Comparison of ENCODE assay signal across 8 mouse cellular contexts in genomic region chr11:96997380-96997956, GRCm38 (mm10). TPM values are rescaled to one million over a fixed set of nuclear protein-coding genes. Genes with fewer than 3 reads are reported as not detected.
DNase-seq lines count a peak whose midpoint lies in the region; ATAC-seq and TF ChIP-seq lines count a peak whose summit lies in the region.

No protein-coding gene starts in this region.

- peak overlapping the region; percentile 50 for H3K4me3 ChIP-seq in layer of hippocampus, adult 2 months
- peak overlapping the region; percentile 71 for H3K4me3 ChIP-seq in gastrocnemius, adult 2 months
- H3K4me3 ChIP-seq in intestine, embryonic 14.5 days (ENCODE audit: low read depth, low read length): peak overlapping the region; percentile 16
- H3K4me3 ChIP-seq in liver, embryonic 14.5 days (ENCODE audit: insufficient read depth in 1 of 2, low read depth in 2 of 2, low read length in 2 of 2): 0 out of 4 replicates have a peak overlapping the region, but pooled peaks of 1 of the 2 experiments have one; percentile 4

- no peak; the same call in 1 of the 2 replicates for ATAC-seq in intestine, embryonic 14.5 days (replicated peaks; ENCODE audit: low FRiP score, low TSS enrichment, low read depth)
- no peak for ATAC-seq in liver, embryonic 14.5 days (ENCODE audit: insufficient read depth)
- no peak for ATAC-seq in megakaryocyte, adult 5-6 weeks (ENCODE audit: poor library complexity, severe bottlenecking)

- no peak for TF ChIP-seq EP300 in liver, embryonic 14.5 days (IDR thresholded peaks at IDR 0.05; ENCODE audit: low read depth)

- no peak for TF ChIP-seq CTCF in layer of hippocampus, adult 2 months (conservative IDR thresholded peaks at IDR 0.05)
- no peak for TF ChIP-seq CTCF in gastrocnemius, adult 2 months (IDR thresholded peaks at IDR 0.05)
- no peak for TF ChIP-seq CTCF in liver, embryonic 14.5 days (IDR thresholded peaks at IDR 0.05; ENCODE audit: low read depth)

- no peak for DNase-seq in layer of hippocampus, adult 2 months (ENCODE audit: low spot score in 2 of 2)
- no peak for DNase-seq in layer of hippocampus, adult 9-11 months
- DNase-seq in brain, adult 2 months (ENCODE audit: low read depth, low spot score): peak; percentile 51
- peak; percentile 68 for DNase-seq in gastrocnemius, adult 2 months
- peak; percentile 68 for DNase-seq in intestine, embryonic 14.5 days (ENCODE audit: low spot score)
- DNase-seq in liver, embryonic 14.5 days (ENCODE audit: low read depth in 3 of 3, low spot score in 3 of 3): no peak
- peak; percentile 40 for DNase-seq in right cerebral cortex, postnatal 4 days

- 0 out of 2 replicates have a peak, but pooled peaks cover 2% of the 10 kb centered on the region for H3K27me3 ChIP-seq in intestine, embryonic 14.5 days (replicated peaks; ENCODE audit: control insufficient read depth, insufficient read depth, low read length)
- H3K27me3 ChIP-seq in liver, embryonic 14.5 days (ENCODE audit: control insufficient read depth, insufficient read depth, low read length): peaks cover 31% of the 10 kb centered on the region

- no peaks in the 10 kb centered on the region for H3K36me3 ChIP-seq in intestine, embryonic 14.5 days (ENCODE audit: control insufficient read depth, insufficient read depth, low read length)
- no peaks in the 10 kb centered on the region for H3K36me3 ChIP-seq in liver, embryonic 14.5 days (replicated peaks; ENCODE audit: control insufficient read depth, insufficient read depth, low read depth)

- H3K4me2 ChIP-seq in intestine, embryonic 14.5 days (ENCODE audit: low read length): peak overlapping the region; percentile 53
- peak overlapping the region; percentile 21 for H3K4me2 ChIP-seq in liver, embryonic 14.5 days (ENCODE audit: low read depth)

- 11% methylated on average over 30 of the region's 30 CpGs for WGBS in intestine, embryonic 14.5 days
- WGBS in liver, embryonic 14.5 days (ENCODE audit: insufficient replicate concordance): 12% methylated on average over 30 of the region's 30 CpGs

- H3K9ac ChIP-seq in intestine, embryonic 14.5 days (ENCODE audit: low read length): peak overlapping the region; percentile 46
- H3K9ac ChIP-seq in liver, embryonic 14.5 days (replicated peaks): no peak overlapping the region

- peaks cover 15% of the 10 kb centered on the region for H3K4me1 ChIP-seq in intestine, embryonic 14.5 days (replicated peaks; ENCODE audit: control insufficient read depth, insufficient read depth, low read length)
- H3K4me1 ChIP-seq in liver, embryonic 14.5 days (replicated peaks; ENCODE audit: control insufficient read depth in 2 of 2, insufficient read depth in 2 of 2, low read length in 1 of 2): peaks cover 0 to 5% of the 10 kb centered on the region in 2 experiments; a peak in 1 of 4 replicates

- H3K27ac ChIP-seq in layer of hippocampus, adult 2 months: peak overlapping the region; percentile 73
- peak overlapping the region; percentile 78 for H3K27ac ChIP-seq in gastrocnemius, adult 2 months
- H3K27ac ChIP-seq in intestine, embryonic 14.5 days (ENCODE audit: low read depth): no peak overlapping the region
- no peak overlapping the region for H3K27ac ChIP-seq in liver, embryonic 14.5 days

- intact Hi-C loops in gastrocnemius, adult 2 months (cut with DNase I): no loop called here

- H3K9me3 ChIP-seq in intestine, embryonic 14.5 days (ENCODE audit: control insufficient read depth, low read length): no peaks in the 10 kb centered on the region
- H3K9me3 ChIP-seq in liver, embryonic 14.5 days (ENCODE audit: control insufficient read depth, low read length): no peaks in the 10 kb centered on the region

RNA-seq across cellular contexts. Expression of gene Sp2, which starts 14.7 kb away (rescaled TPM):
- 10 to 100 TPM; 15.9 to 17.2 TPM for total RNA-seq in layer of hippocampus, adult 2 months (2021)
- 10 to 100 TPM; 10.4 to 11.0 TPM for total RNA-seq in gastrocnemius, adult 2 months (2021)
- polyA plus RNA-seq in intestine, embryonic 14.5 days (2014; fragmentation: Nextera tagmentation; extraction: Ambion mirVana): 18.6 and 18.7 TPM in 2 replicates
- polyA plus RNA-seq in liver, embryonic 14.5 days (2012; rRNA removed): 7.7 and 8.0 TPM in 2 replicates
- polyA plus RNA-seq in liver, embryonic 14.5 days (2014; fragmentation: Nextera tagmentation; extraction: Ambion mirVana): 13.7 and 17.1 TPM in 2 replicates
- total RNA-seq in megakaryocyte, adult 5-6 weeks (2015): 45.7 and 46.6 TPM in 2 replicates
- total RNA-seq in megakaryocyte, adult 5-6 weeks (2017): 5.3 and 8.3 TPM in 2 replicates

RNA-seq across cellular contexts. Expression of gene Sp6, which starts 15.7 kb away (rescaled TPM):
- total RNA-seq in layer of hippocampus, adult 2 months (2021): 1 to 10 TPM in 1 of 2 experiments, under 1 TPM in 1; 0.79 to 1.2 TPM
- total RNA-seq in gastrocnemius, adult 2 months (2021): under 1 TPM in 1 of 2 experiments, not detected in 1; 0.10 TPM
- not detected in 2 replicates for polyA plus RNA-seq in intestine, embryonic 14.5 days (2014; fragmentation: Nextera tagmentation; extraction: Ambion mirVana)
- 0.02 and 0.06 TPM in 2 replicates for polyA plus RNA-seq in liver, embryonic 14.5 days (2012; rRNA removed)
- not detected in 2 replicates for polyA plus RNA-seq in liver, embryonic 14.5 days (2014; fragmentation: Nextera tagmentation; extraction: Ambion mirVana)
- 0.13 TPM in 1 of 2 replicates, not detected in the other for total RNA-seq in megakaryocyte, adult 5-6 weeks (2015)
- not detected in 2 replicates for total RNA-seq in megakaryocyte, adult 5-6 weeks (2017)

RNA-seq across cellular contexts. Expression of gene Scrn2, which starts 32.3 kb away (rescaled TPM):
- 1 to 10 TPM; 4.9 to 5.5 TPM for total RNA-seq in layer of hippocampus, adult 2 months (2021)
- 10 to 100 TPM; 10.4 to 11.4 TPM for total RNA-seq in gastrocnemius, adult 2 months (2021)
- polyA plus RNA-seq in intestine, embryonic 14.5 days (2014; fragmentation: Nextera tagmentation; extraction: Ambion mirVana): 18.6 and 19.0 TPM in 2 replicates
- 5.7 and 5.9 TPM in 2 replicates for polyA plus RNA-seq in liver, embryonic 14.5 days (2012; rRNA removed)
- polyA plus RNA-seq in liver, embryonic 14.5 days (2014; fragmentation: Nextera tagmentation; extraction: Ambion mirVana): 5.8 and 6.3 TPM in 2 replicates
- total RNA-seq in megakaryocyte, adult 5-6 weeks (2015): 0.48 and 1.4 TPM in 2 replicates
- 5.1 and 5.4 TPM in 2 replicates for total RNA-seq in megakaryocyte, adult 5-6 weeks (2017)

RNA-seq across cellular contexts. Expression of gene Lrrc46, which starts 43.7 kb away (rescaled TPM):
- total RNA-seq in layer of hippocampus, adult 2 months (2021): 1 to 10 TPM; 1.1 to 1.2 TPM
- not detected for total RNA-seq in gastrocnemius, adult 2 months (2021)
- polyA plus RNA-seq in intestine, embryonic 14.5 days (2014; fragmentation: Nextera tagmentation; extraction: Ambion mirVana): 0.44 and 0.49 TPM in 2 replicates
- 0.20 and 0.29 TPM in 2 replicates for polyA plus RNA-seq in liver, embryonic 14.5 days (2012; rRNA removed)
- polyA plus RNA-seq in liver, embryonic 14.5 days (2014; fragmentation: Nextera tagmentation; extraction: Ambion mirVana): 0.28 and 0.38 TPM in 2 replicates
- total RNA-seq in megakaryocyte, adult 5-6 weeks (2015): 0.55 and 0.80 TPM in 2 replicates
- total RNA-seq in megakaryocyte, adult 5-6 weeks (2017): not detected in 2 replicates

RNA-seq across cellular contexts. Expression of gene Mrpl10, which starts 43.9 kb away (rescaled TPM):
- total RNA-seq in layer of hippocampus, adult 2 months (2021): 10 to 100 TPM; 74.0 to 81.6 TPM
- 10 to 100 TPM; 36.9 to 50.7 TPM for total RNA-seq in gastrocnemius, adult 2 months (2021)
- polyA plus RNA-seq in intestine, embryonic 14.5 days (2014; fragmentation: Nextera tagmentation; extraction: Ambion mirVana): 96.4 and 98.5 TPM in 2 replicates
- 29.1 and 30.3 TPM in 2 replicates for polyA plus RNA-seq in liver, embryonic 14.5 days (2012; rRNA removed)
- polyA plus RNA-seq in liver, embryonic 14.5 days (2014; fragmentation: Nextera tagmentation; extraction: Ambion mirVana): 34.9 and 36.2 TPM in 2 replicates
- total RNA-seq in megakaryocyte, adult 5-6 weeks (2015): 28.4 and 28.6 TPM in 2 replicates
- total RNA-seq in megakaryocyte, adult 5-6 weeks (2017): 18.6 and 19.7 TPM in 2 replicates

Comparison
In these comparisons a context has a peak if more than half of its experiments do, and no peak if none do; other contexts are left out.
1. DNase-seq: peak in brain, adult 2 months (single experiment), gastrocnemius, adult 2 months (single experiment), intestine, embryonic 14.5 days (single experiment) and right cerebral cortex, postnatal 4 days (single experiment); none in layer of hippocampus, adult 2 months (0 of 2), layer of hippocampus, adult 9-11 months (single experiment) and liver, embryonic 14.5 days (0 of 3).
2. H3K27ac ChIP-seq: peak in layer of hippocampus, adult 2 months (single experiment) and gastrocnemius, adult 2 months (single experiment); none in intestine, embryonic 14.5 days (single experiment) and liver, embryonic 14.5 days (single experiment).